Mouse (Mus musculus): ENCODE measurements around the gene Afap1l2. TPM values are rescaled to one million over a fixed set of nuclear protein-coding genes. Genes with fewer than 3 reads are reported as not detected.

Gene Afap1l2
- total and polyA plus RNA-seq, 2 experiments, result 0.55 to 0.77 TPM

DNA sequence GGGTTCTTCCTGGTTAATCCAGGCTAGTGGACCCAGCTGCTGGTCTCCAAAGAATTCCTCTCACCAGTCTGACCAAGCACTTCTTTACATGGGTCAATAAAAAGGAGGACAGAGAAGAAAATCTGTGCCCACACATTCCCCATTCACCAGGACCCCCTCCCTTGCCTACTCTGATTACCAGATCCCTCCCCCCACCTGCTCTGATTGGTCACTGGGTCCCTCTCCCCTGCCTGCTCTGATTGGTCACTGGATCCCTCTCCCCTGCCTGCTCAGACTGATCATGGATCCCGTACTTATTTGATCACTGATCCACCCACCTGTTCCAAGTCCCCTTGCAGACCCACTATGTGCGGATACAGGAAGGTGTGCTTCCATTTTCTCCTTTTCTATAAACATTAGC, 116.6 kb downstream of the Afap1l2 start:
- DNase-seq (ENCODE audit: extremely low read depth, low read depth, low spot score), result no peak
- H3K27me3 ChIP-seq (ENCODE audit: control insufficient read depth, insufficient read depth, low read length), result no peaks in the 10 kb centered on the region

DNA sequence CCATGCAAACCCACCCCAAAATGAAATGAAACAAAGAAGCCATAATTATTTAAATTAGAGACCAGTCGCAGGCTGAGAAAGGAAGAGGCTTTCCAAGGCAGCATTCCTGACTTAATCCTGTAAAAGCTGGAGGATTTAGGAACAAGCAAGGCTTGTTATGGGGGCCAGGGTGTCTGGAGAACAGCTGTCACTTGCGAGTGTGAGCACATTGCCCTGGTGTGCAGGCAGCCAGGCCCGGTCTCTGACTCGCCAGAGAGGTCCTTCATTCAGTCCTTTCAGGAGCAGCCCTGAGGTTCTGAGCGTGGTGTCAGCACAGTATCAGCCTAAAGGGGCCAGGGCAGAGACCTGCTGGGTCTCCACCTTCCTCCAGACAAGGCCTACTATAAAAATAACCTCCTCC, 119.4 kb downstream of the Afap1l2 start:
- no peaks in the 10 kb centered on the region; the same call in 1 of the 2 replicates for H3K27me3 ChIP-seq (ENCODE audit: control insufficient read depth, insufficient read depth, low read length)
- no peak for TF ChIP-seq POLR2A (IDR thresholded peaks at IDR 0.05; ENCODE audit: extremely low read depth, insufficient read depth, low read length)
- TF ChIP-seq CTCF (IDR thresholded peaks at IDR 0.05; ENCODE audit: low read depth, low read length), result no peak
- H3K79me2 ChIP-seq (ENCODE audit: control insufficient read depth, insufficient read depth, low read length), result no peaks in the 10 kb centered on the region
- H3K4me1 ChIP-seq (ENCODE audit: control insufficient read depth, insufficient read depth, low read length), result no peaks in the 10 kb centered on the region
- H3K4me3 ChIP-seq (ENCODE audit: insufficient read depth, low read depth, low read length), result no peak overlapping the region
- no peak for DNase-seq (ENCODE audit: extremely low read depth, low read depth, low spot score)
- WGBS, result 93% methylated on average over 5 of the region's 5 CpGs
- no peaks in the 10 kb centered on the region for H3K36me3 ChIP-seq (ENCODE audit: control insufficient read depth, insufficient read depth, low read length)
- no peak overlapping the region for H3K9ac ChIP-seq (ENCODE audit: low read depth, low read length)
- no peak overlapping the region for H3K27ac ChIP-seq (replicated peaks; ENCODE audit: insufficient read depth, low read depth, low read length)

More for the DNA sequence above, 116.6 kb downstream of the Afap1l2 start:
- Histone ChIP-seq H3K27ac (replicated peaks; ENCODE audit: insufficient read depth, low read depth, low read length) (no peak overlapping the region), H3K9ac (ENCODE audit: low read depth, low read length) (no peak overlapping the region), H3K4me1 (ENCODE audit: control insufficient read depth, insufficient read depth, low read length) (no peaks in the 10 kb centered on the region), H3K36me3 (ENCODE audit: control insufficient read depth, insufficient read depth, low read length) (no peaks in the 10 kb centered on the region), H3K79me2 (ENCODE audit: control insufficient read depth, insufficient read depth, low read length) (no peaks in the 10 kb centered on the region), H3K4me3 (ENCODE audit: insufficient read depth, low read depth, low read length) (no peak overlapping the region)
- TF ChIP-seq POLR2A (IDR thresholded peaks at IDR 0.05; ENCODE audit: extremely low read depth, insufficient read depth, low read length) (no peak), CTCF (IDR thresholded peaks at IDR 0.05; ENCODE audit: low read depth, low read length) (no peak)
- WGBS, result 67% methylated on average over 2 of the region's 2 CpGs

DNA sequence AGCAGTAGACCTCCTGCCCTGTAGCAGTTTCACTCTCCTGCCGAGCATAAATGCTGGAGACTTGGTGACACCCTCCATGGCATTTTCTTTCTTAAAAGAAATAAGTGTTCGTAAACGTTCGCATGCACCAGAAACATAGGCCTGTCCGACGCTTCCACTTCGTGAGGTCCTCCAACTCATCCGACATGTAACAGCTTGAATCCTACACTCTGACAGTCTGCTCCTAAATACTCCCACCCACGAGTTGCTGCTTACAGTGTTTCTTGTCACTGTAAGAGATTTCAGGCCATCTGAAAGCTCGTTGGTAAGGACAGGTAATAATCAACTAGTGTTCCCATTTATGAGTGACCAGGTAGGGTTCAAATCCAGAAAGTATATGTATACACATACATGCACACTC, 120.1 kb downstream of the Afap1l2 start:
- H3K4me1 ChIP-seq (ENCODE audit: control insufficient read depth, insufficient read depth, low read length), result no peaks in the 10 kb centered on the region
- no peaks in the 10 kb centered on the region for H3K79me2 ChIP-seq (ENCODE audit: control insufficient read depth, insufficient read depth, low read length)
- DNase-seq (ENCODE audit: extremely low read depth, low read depth, low spot score), result no peak
- H3K4me3 ChIP-seq (ENCODE audit: insufficient read depth, low read depth, low read length), result no peak overlapping the region
- no peaks in the 10 kb centered on the region; the same call in 1 of the 2 replicates for H3K27me3 ChIP-seq (ENCODE audit: control insufficient read depth, insufficient read depth, low read length)
- TF ChIP-seq CTCF (IDR thresholded peaks at IDR 0.05; ENCODE audit: low read depth, low read length) (no peak), POLR2A (IDR thresholded peaks at IDR 0.05; ENCODE audit: extremely low read depth, insufficient read depth, low read length) (no peak)
- WGBS, result 87% methylated on average over 10 of the region's 10 CpGs
- no peak overlapping the region for H3K27ac ChIP-seq (replicated peaks; ENCODE audit: insufficient read depth, low read depth, low read length)
- no peaks in the 10 kb centered on the region for H3K36me3 ChIP-seq (ENCODE audit: control insufficient read depth, insufficient read depth, low read length)
- H3K9ac ChIP-seq (ENCODE audit: low read depth, low read length), result no peak overlapping the region

GRCm38 (mm10) chr19:56877364-56877763, 130.7 kb downstream of the Afap1l2 start:
- H3K9ac ChIP-seq (ENCODE audit: low read depth, low read length), result no peak overlapping the region
- no peaks in the 10 kb centered on the region for H3K36me3 ChIP-seq (ENCODE audit: control insufficient read depth, insufficient read depth, low read length)
- no peak overlapping the region for H3K4me3 ChIP-seq (ENCODE audit: insufficient read depth, low read depth, low read length)
- H3K4me1 ChIP-seq (ENCODE audit: control insufficient read depth, insufficient read depth, low read length), result peaks cover 2% of the 10 kb centered on the region
- no peak overlapping the region for H3K27ac ChIP-seq (replicated peaks; ENCODE audit: insufficient read depth, low read depth, low read length)
- peaks cover 21% of the 10 kb centered on the region for H3K27me3 ChIP-seq (ENCODE audit: control insufficient read depth, insufficient read depth, low read length)
- 74% methylated on average over 6 of the region's 6 CpGs for WGBS
- DNase-seq (ENCODE audit: extremely low read depth, low read depth, low spot score), result no peak
- TF ChIP-seq POLR2A (IDR thresholded peaks at IDR 0.05; ENCODE audit: extremely low read depth, insufficient read depth, low read length) (no peak), CTCF (IDR thresholded peaks at IDR 0.05; ENCODE audit: low read depth, low read length) (no peak)
- no peaks in the 10 kb centered on the region for H3K79me2 ChIP-seq (ENCODE audit: control insufficient read depth, insufficient read depth, low read length)

- no peak overlapping the region for H3K4me3 ChIP-seq (ENCODE audit: insufficient read depth, low read depth, low read length)
Measured at GRCm38 (mm10) chr19:56874601-56875315, 133.3 kb downstream of the Afap1l2 start.

More at GRCm38 (mm10) chr19:56874601-56875315, 133.3 kb downstream of the Afap1l2 start:
- H3K9ac ChIP-seq (ENCODE audit: low read depth, low read length), result no peak overlapping the region
- WGBS, result 11% methylated on average over 30 of the region's 30 CpGs
- TF ChIP-seq CTCF (IDR thresholded peaks at IDR 0.05; ENCODE audit: low read depth, low read length) (no peak), POLR2A (IDR thresholded peaks at IDR 0.05; ENCODE audit: extremely low read depth, insufficient read depth, low read length) (no peak)
- H3K27me3 ChIP-seq (ENCODE audit: control insufficient read depth, insufficient read depth, low read length), result peaks cover 21% of the 10 kb centered on the region
- DNase-seq (ENCODE audit: extremely low read depth, low read depth, low spot score), result peak; percentile 43
- no peaks in the 10 kb centered on the region for H3K36me3 ChIP-seq (ENCODE audit: control insufficient read depth, insufficient read depth, low read length)
- H3K27ac ChIP-seq (replicated peaks; ENCODE audit: insufficient read depth, low read depth, low read length), result no peak overlapping the region
- H3K79me2 ChIP-seq (ENCODE audit: control insufficient read depth, insufficient read depth, low read length), result no peaks in the 10 kb centered on the region
- H3K4me1 ChIP-seq (ENCODE audit: control insufficient read depth, insufficient read depth, low read length), result peaks cover 2% of the 10 kb centered on the region
